Mouse (Mus musculus) adrenal gland, postnatal 4 days (tissue): ENCODE measurements around the gene Tprg. TPM values are rescaled to one million over a fixed set of nuclear protein-coding genes. Genes with fewer than 3 reads are reported as not detected.

ENCODE experiments used
- DNase-seq, 2 experiments: peaks; one replicate each; pipeline ENCODE4 v3.0.0; 2021 to 2022; ENCODE audit warnings: low spot score in 2 of 2, mixed read lengths in 2 of 2
- total RNA-seq, 2 experiments: library from RNA; stranded (reverse); gene quantifications; 2 replicates each; pipeline ENCODE4 v1.2.3; 2021

Gene Tprg
- total RNA-seq, 2 experiments from 2014 or later: not detected

- DNase-seq: no peak
These were observed 137.4 kb downstream of the Tprg start for GRCm38 (mm10) chr16:25424001-25424400.

GRCm38 (mm10) chr16:25424915-25425314, 138.3 kb downstream of the Tprg start:
- no peak for DNase-seq

- no peak for DNase-seq
These were observed 138.8 kb downstream of the Tprg start for GRCm38 (mm10) chr16:25425376-25425775.

GRCm38 (mm10) chr16:25426261-25426660, 139.6 kb downstream of the Tprg start:
- no peak for DNase-seq

GRCm38 (mm10) chr16:25440039-25440438, 153.4 kb downstream of the Tprg start:
- no peak for DNase-seq

DNA sequence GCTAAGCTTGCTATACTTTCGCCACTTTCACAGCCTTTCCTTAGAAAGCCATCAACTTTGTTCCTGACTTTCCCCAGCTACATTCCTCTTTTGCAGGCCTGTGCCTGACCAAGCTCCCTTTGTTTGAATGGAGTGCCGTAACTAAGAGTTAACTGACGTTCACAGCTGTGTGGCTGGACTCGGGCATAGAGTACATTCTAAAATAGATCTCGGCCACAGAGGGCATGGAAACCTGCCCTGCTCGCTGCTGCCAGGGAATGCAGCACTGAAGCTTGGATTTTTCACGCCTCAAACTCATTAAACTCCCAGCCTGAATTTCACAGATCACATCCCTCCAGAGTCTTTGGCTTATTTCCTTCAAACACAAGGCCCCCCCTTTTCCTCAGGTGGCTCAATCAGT, 159.0 kb downstream of the Tprg start:
- no peak for DNase-seq

GRCm38 (mm10) chr16:25451511-25451910, 164.9 kb downstream of the Tprg start:
- no peak for DNase-seq

DNA sequence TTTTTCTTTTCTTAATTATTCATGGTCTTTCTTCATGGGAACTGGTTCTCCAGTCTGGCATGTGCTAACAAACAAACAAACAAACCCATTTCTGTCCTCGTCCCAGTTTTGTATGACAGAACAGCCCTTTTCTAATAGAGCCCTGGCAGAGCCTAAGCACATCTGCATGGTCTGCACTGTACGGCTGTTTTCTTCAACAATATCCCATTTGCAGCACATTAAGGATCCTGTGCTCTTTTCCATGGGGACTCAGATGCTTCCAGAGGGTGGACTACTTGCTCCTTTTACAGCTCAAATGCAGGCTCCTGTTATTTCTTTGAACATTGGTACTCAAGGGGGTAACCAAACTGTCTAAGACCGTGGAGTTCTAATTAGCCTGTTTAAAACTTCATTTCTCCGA, 178.1 kb downstream of the Tprg start:
- DNase-seq: no peak

GRCm38 (mm10) chr16:25465435-25466139, 179.0 kb downstream of the Tprg start:
- no peak for DNase-seq

GRCm38 (mm10) chr16:25468040-25468439, 181.4 kb downstream of the Tprg start:
- DNase-seq: no peak

- DNase-seq: no peak
These were observed 182.0 kb downstream of the Tprg start for GRCm38 (mm10) chr16:25468662-25469061.
